Mouse (Mus musculus): ENCODE data around the gene Cx3cl1. TPM values are rescaled to one million over a fixed set of nuclear protein-coding genes. Genes with fewer than 3 reads are reported as not detected.

The Cx3cl1 gene
- polyA plus RNA-seq, 1 experiment from 2014 or later = 12.2 TPM

DNA sequence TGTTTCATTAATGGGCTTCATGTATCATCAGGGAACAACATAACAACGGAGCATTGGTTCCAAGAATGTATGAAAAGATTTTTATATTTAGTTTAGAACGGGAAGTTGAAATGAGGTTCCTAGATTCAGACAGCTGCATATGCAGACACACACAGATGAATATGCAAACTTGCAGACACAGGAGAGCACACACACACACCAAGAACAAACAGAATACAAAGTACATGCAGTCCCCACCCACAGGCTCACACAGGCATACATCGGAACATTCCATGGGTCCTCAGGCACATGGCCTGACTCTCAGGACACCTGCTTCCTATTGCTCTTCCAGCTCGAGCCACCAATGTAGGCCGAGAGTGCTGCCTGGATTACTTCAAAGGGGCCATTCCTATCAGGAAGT, 39.0 kb downstream of the Cx3cl1 start:
- Histone ChIP-seq H3K9me3 (no peaks in the 10 kb centered on the region), H3K27ac (no peak overlapping the region), H3K4me3 (no peak overlapping the region), H3K36me3 (no peaks in the 10 kb centered on the region), H3K4me1 (replicated peaks) (peaks cover 28% of the 10 kb centered on the region), H3K27me3 (ENCODE audit: insufficient read depth, poor library complexity, severe bottlenecking) (no peaks in the 10 kb centered on the region)
- no peak for DNase-seq (ENCODE audit: low spot score)
- 88% methylated on average over 5 of the region's 5 CpGs for WGBS

DNA sequence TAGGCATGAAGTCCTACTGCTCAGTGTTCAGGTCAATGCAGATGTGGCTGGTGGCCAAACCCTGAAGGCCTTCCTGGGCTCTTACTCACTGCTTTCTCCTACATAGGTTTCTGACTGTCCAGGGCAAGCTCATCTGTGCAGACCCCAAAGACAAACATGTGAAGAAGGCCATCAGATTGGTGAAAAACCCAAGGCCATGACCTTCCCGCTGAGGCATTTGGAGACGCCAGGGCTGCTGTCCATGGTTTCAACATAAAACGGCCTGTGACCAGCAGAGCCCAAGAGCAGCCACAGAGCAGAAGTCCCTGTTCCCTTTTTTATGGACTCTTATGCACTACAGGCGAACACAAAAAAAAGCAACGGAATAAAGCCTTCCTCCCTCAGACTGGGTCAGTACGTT, 39.8 kb downstream of the Cx3cl1 start:
- Histone ChIP-seq H3K9me3 (no peaks in the 10 kb centered on the region), H3K4me1 (replicated peaks) (peaks cover 22% of the 10 kb centered on the region), H3K27ac (no peak overlapping the region), H3K36me3 (no peaks in the 10 kb centered on the region), H3K27me3 (ENCODE audit: insufficient read depth, poor library complexity, severe bottlenecking) (no peaks in the 10 kb centered on the region), H3K4me3 (no peak overlapping the region)
- no peak for DNase-seq (ENCODE audit: low spot score)
- 73% methylated on average over 6 of the region's 6 CpGs for WGBS

GRCm38 (mm10) chr8:94812645-94813098, 40.9 kb downstream of the Cx3cl1 start:
- DNase-seq (ENCODE audit: low spot score) = peak; percentile 85
- peak overlapping the region; percentile 28 for H3K4me3 ChIP-seq
- H3K36me3 ChIP-seq = no peaks in the 10 kb centered on the region
- 31% methylated on average over 6 of the region's 6 CpGs for WGBS
- no peaks in the 10 kb centered on the region for H3K27me3 ChIP-seq (ENCODE audit: insufficient read depth, poor library complexity, severe bottlenecking)
- no peaks in the 10 kb centered on the region for H3K9me3 ChIP-seq
- peaks cover 13% of the 10 kb centered on the region for H3K4me1 ChIP-seq (replicated peaks)
- peak overlapping the region; percentile 54; the same call in 1 of the 2 replicates for H3K27ac ChIP-seq

DNA sequence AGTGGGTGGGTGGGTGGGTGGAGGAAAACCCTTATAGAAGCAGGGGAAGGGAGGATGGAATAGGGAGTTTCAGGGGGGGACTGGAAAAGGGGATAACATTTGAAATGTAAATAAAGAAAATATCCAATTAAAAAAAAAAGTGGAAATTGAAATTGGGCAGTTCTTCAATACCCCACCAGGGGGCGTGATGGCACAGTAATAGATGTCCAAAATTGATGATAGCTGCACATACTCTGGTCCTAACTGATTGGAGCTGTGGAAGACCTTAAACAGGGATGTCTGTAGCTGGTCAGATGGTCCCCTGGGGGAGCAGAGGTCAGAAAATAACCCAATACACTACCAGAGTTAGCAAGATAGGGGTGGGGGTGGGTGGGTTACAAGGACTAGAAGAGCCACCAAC, 42.7 kb downstream of the Cx3cl1 start:
- WGBS = 0% methylated on average over 1 of the region's 1 CpGs
- DNase-seq (ENCODE audit: low spot score) = peak; percentile 18

DNA sequence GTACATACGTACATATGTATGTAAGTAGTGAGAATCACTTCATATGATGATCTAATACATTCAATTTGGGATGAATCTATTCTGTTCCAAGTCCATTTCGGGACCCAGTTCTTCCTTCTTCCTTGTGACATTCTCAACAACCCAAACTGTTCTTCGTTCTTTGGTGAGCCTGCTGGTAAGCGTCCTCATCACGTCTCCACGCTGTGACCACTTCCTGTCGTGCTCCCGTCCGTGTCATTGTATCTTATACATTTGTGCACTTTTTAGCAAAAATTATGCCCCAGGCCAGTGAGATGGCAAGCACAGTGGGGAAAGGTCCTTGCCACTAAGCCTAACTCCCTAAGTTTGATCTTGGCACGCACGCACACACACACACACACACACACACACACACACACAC, 46.1 kb downstream of the Cx3cl1 start:
- peaks cover 30% of the 10 kb centered on the region for H3K36me3 ChIP-seq
- no peak overlapping the region for H3K27ac ChIP-seq
- H3K9me3 ChIP-seq = no peaks in the 10 kb centered on the region
- 93% methylated on average over 11 of the region's 11 CpGs for WGBS
- H3K4me3 ChIP-seq = no peak overlapping the region
- peaks cover 7% of the 10 kb centered on the region for H3K4me1 ChIP-seq (replicated peaks)
- DNase-seq (ENCODE audit: low spot score) = no peak
- no peaks in the 10 kb centered on the region for H3K27me3 ChIP-seq (ENCODE audit: insufficient read depth, poor library complexity, severe bottlenecking)

More for the DNA sequence above, 42.7 kb downstream of the Cx3cl1 start:
- H3K4me1 ChIP-seq (replicated peaks) = peaks cover 10% of the 10 kb centered on the region
- no peaks in the 10 kb centered on the region for H3K27me3 ChIP-seq (ENCODE audit: insufficient read depth, poor library complexity, severe bottlenecking)
- no peaks in the 10 kb centered on the region for H3K9me3 ChIP-seq
- no peak overlapping the region for H3K27ac ChIP-seq
- H3K36me3 ChIP-seq = no peaks in the 10 kb centered on the region
- no peak overlapping the region for H3K4me3 ChIP-seq

DNA sequence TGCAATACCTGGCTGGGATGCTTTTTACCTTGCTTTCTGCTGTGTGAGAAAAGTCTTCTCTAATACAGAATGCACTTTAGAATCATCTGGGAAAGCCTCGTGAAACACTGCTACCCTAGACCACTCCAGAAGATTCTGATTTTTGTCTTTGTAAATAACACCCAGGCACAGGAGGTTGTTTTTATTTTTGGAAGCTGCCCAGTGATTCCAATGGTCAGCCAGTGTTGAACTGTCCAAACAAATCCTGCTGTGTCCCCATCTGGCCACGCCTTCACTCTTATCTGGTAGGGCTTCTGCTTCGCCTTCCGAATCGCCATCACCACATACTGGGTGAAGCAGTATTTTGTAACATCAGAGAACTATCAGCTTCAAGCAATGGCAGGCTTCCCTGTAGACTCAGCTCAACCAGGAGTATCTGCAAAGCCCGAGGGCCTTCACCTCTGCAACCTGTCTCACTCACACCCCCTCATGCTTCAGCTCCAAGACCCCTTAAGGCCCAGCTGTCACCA, 47.9 kb downstream of the Cx3cl1 start:
- H3K36me3 ChIP-seq = peaks cover 48% of the 10 kb centered on the region
- WGBS = 74% methylated on average over 6 of the region's 6 CpGs
- no peaks in the 10 kb centered on the region for H3K27me3 ChIP-seq (ENCODE audit: insufficient read depth, poor library complexity, severe bottlenecking)
- peaks cover 6% of the 10 kb centered on the region for H3K4me1 ChIP-seq (replicated peaks)
- no peaks in the 10 kb centered on the region for H3K9me3 ChIP-seq
- no peak overlapping the region for H3K27ac ChIP-seq
- DNase-seq (ENCODE audit: low spot score) = no peak
- no peak overlapping the region for H3K4me3 ChIP-seq

DNA sequence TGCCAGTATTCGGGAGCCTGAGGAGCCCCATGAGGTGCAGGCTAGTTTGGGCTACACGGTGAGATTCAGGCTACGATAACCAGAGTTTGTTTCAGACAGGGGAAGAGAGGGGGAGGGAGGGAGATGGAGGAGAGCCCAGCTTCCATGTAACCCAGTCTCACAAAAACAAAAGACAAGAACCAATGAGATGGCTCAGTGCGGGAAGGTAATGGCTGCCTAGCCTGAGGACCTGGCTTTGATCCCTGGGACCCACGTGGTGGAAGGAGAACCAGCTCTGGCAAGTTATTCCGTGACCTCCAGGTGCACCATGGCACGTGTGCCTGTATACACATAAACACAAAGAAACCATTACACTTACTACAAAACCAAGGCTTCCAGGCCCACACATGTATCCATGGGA, 48.7 kb downstream of the Cx3cl1 start:
- no peak overlapping the region for H3K4me3 ChIP-seq
- H3K27me3 ChIP-seq (ENCODE audit: insufficient read depth, poor library complexity, severe bottlenecking) = no peaks in the 10 kb centered on the region
- WGBS = 90% methylated on average over 7 of the region's 7 CpGs
- H3K4me1 ChIP-seq (replicated peaks) = peaks cover 6% of the 10 kb centered on the region
- no peak overlapping the region for H3K27ac ChIP-seq
- H3K36me3 ChIP-seq = peaks cover 56% of the 10 kb centered on the region
- DNase-seq (ENCODE audit: low spot score) = no peak
- H3K9me3 ChIP-seq = no peaks in the 10 kb centered on the region

GRCm38 (mm10) chr8:94821381-94821780, 49.6 kb downstream of the Cx3cl1 start:
- no peak for DNase-seq (ENCODE audit: low spot score)
- Histone ChIP-seq H3K36me3 (peaks cover 65% of the 10 kb centered on the region), H3K27ac (no peak overlapping the region), H3K9me3 (no peaks in the 10 kb centered on the region), H3K4me1 (replicated peaks) (peaks cover 6% of the 10 kb centered on the region), H3K27me3 (ENCODE audit: insufficient read depth, poor library complexity, severe bottlenecking) (no peaks in the 10 kb centered on the region), H3K4me3 (no peak overlapping the region)
- WGBS = 87% methylated on average over 2 of the region's 2 CpGs

GRCm38 (mm10) chr8:94822637-94823560, 51.1 kb downstream of the Cx3cl1 start:
- WGBS = 83% methylated on average over 23 of the region's 23 CpGs
- peak; percentile 52 for DNase-seq (ENCODE audit: low spot score)
- Histone ChIP-seq H3K36me3 (peaks cover 77% of the 10 kb centered on the region), H3K4me3 (no peak overlapping the region), H3K27ac (no peak overlapping the region; the same call in 1 of the 2 replicates), H3K9me3 (no peaks in the 10 kb centered on the region), H3K27me3 (ENCODE audit: insufficient read depth, poor library complexity, severe bottlenecking) (no peaks in the 10 kb centered on the region), H3K4me1 (replicated peaks) (peaks cover 6% of the 10 kb centered on the region)

- no peak overlapping the region for H3K4me3 ChIP-seq
- H3K4me1 ChIP-seq (replicated peaks) = peaks cover 6% of the 10 kb centered on the region
- peaks cover 97% of the 10 kb centered on the region for H3K36me3 ChIP-seq
- no peak for DNase-seq (ENCODE audit: low spot score)
- H3K27me3 ChIP-seq (ENCODE audit: insufficient read depth, poor library complexity, severe bottlenecking) = no peaks in the 10 kb centered on the region
- H3K27ac ChIP-seq = no peak overlapping the region
- 87% methylated on average over 6 of the region's 6 CpGs for WGBS
- H3K9me3 ChIP-seq = peaks cover 1% of the 10 kb centered on the region; the same call in 1 of the 2 replicates
Measured at GRCm38 (mm10) chr8:94825170-94825569, 53.4 kb downstream of the Cx3cl1 start.

GRCm38 (mm10) chr8:94826210-94826609, 54.4 kb downstream of the Cx3cl1 start:
- Histone ChIP-seq H3K27me3 (ENCODE audit: insufficient read depth, poor library complexity, severe bottlenecking) (no peaks in the 10 kb centered on the region), H3K9me3 (peaks cover 6% of the 10 kb centered on the region; the same call in 1 of the 2 replicates), H3K27ac (no peak overlapping the region), H3K4me3 (no peak overlapping the region), H3K36me3 (peaks cover 97% of the 10 kb centered on the region), H3K4me1 (replicated peaks) (peaks cover 6% of the 10 kb centered on the region)
- no peak for DNase-seq (ENCODE audit: low spot score)
- WGBS = 95% methylated on average over 5 of the region's 5 CpGs

- 91% methylated on average over 6 of the region's 6 CpGs for WGBS
- H3K4me3 ChIP-seq = no peak overlapping the region
- H3K9me3 ChIP-seq = peaks cover 6% of the 10 kb centered on the region; the same call in 1 of the 2 replicates
- H3K27me3 ChIP-seq (ENCODE audit: insufficient read depth, poor library complexity, severe bottlenecking) = no peaks in the 10 kb centered on the region
- no peaks in the 10 kb centered on the region for H3K4me1 ChIP-seq (replicated peaks)
- no peak overlapping the region for H3K27ac ChIP-seq
- no peak for DNase-seq (ENCODE audit: low spot score)
- peaks cover 92% of the 10 kb centered on the region for H3K36me3 ChIP-seq
Measured at GRCm38 (mm10) chr8:94828284-94828683, 56.5 kb downstream of the Cx3cl1 start.
